In genomic region chr19:32313304-32313703, GRCm38 (mm10) we compare ENCODE assay signal across 23 mouse cellular contexts.
DNase-seq lines count a peak whose midpoint lies in the region; ATAC-seq and TF ChIP-seq lines count a peak whose summit lies in the region.
"Had no signal": no experiment of that assay in that cellular context is flagged by ENCODE, and none has a peak within 500 bp of the region (broad histone marks: within the 10 kb centered on the region; RNA-seq: fewer than 3 reads in every experiment).

No protein-coding gene starts in this region.

- intact Hi-C loops in gastrocnemius, postnatal 14 days (cut with DNase I; ENCODE audit: low total_unique reads) = no loop called here

- no peak overlapping the region for H3K4me3 ChIP-seq in layer of hippocampus, adult 2 months
- H3K4me3 ChIP-seq: embryonic facial prominence, embryonic 10.5 days; embryonic facial prominence, embryonic 13.5 days; erythroblast, embryonic 14.5 days; forebrain, embryonic 12.5 days; forebrain, embryonic 15.5 days; hindbrain, embryonic 12.5 days; hindbrain, embryonic 15.5 days had no signal

- DNase-seq in cerebellum, postnatal 10 days = peak; percentile 32 to 45
- DNase-seq in cerebellum, postnatal 25 days = no peak
- peak; percentile 42 for DNase-seq in gastrocnemius, adult 18-20 months (ENCODE audit: low spot score)
- DNase-seq in gastrocnemius, postnatal 14 days = no peak
- DNase-seq in layer of hippocampus, adult 2 months (ENCODE audit: low spot score in 2 of 2) = no peak
- no peak for DNase-seq in layer of hippocampus, postnatal 25 days (ENCODE audit: extremely low spot score in 1 of 2, low spot score in 1 of 2)
- peak; percentile 56 for DNase-seq in skeletal muscle tissue, adult 2 months (ENCODE audit: low read depth, low spot score)
- DNase-seq: adrenal gland, adult 2 months; adrenal gland, postnatal 14 days; cerebellum, adult 8-10 months; embryo, embryonic 11 days; gastrocnemius, postnatal 36 days; kidney, adult 2 months had no signal

- no peak for ATAC-seq in megakaryocyte progenitor cell, adult 5-6 weeks (replicated peaks; ENCODE audit: poor library complexity)
- ATAC-seq: CD4-positive, CD25-positive, alpha-beta regulatory T cell, adult 4 months; forebrain, embryonic 15.5 days; intestine, postnatal 0 days had no signal

- 0 out of 2 replicates have a peak, but pooled peaks have one; percentile 8 for TF ChIP-seq CTCF in layer of hippocampus, adult 2 months (conservative IDR thresholded peaks at IDR 0.05)

- H3K27ac ChIP-seq in layer of hippocampus, adult 2 months = peak overlapping the region; percentile 33; the same call in 1 of the 2 replicates
- H3K27ac ChIP-seq: embryonic facial prominence, embryonic 10.5 days; embryonic facial prominence, embryonic 13.5 days; forebrain, embryonic 12.5 days; forebrain, embryonic 15.5 days; hindbrain, embryonic 12.5 days; hindbrain, embryonic 15.5 days had no signal

Comparison
In these comparisons a context has a peak if more than half of its experiments do, and no peak if none do; other contexts are left out.
1. DNase-seq: peak in cerebellum, postnatal 10 days (2 of 2), gastrocnemius, adult 18-20 months (single experiment) and skeletal muscle tissue, adult 2 months (single experiment); none in cerebellum, postnatal 25 days (0 of 2), gastrocnemius, postnatal 14 days (single experiment), layer of hippocampus, adult 2 months (0 of 2) and layer of hippocampus, postnatal 25 days (0 of 2).